Mouse (Mus musculus) lung, adult 2 months (tissue): ENCODE measurements around the gene Apcs.

ENCODE experiments used
- CTCF ChIP-seq: fragments of 200-500 bp; IDR thresholded peaks from 2 replicates; pipeline ENCODE4 v1.5.1; 2011; ENCODE audit warnings: mild to moderate bottlenecking, low read length, control low read depth; ENCODE audit not compliant: insufficient read depth
- POLR2A ChIP-seq: fragments of 200-500 bp; IDR thresholded peaks from 2 replicates; pipeline ENCODE4 v1.6.1; 2011; ENCODE audit warnings: low read depth, mild to moderate bottlenecking, control low read depth, low read length, borderline replicate concordance; ENCODE audit errors: extremely low read depth

- TF ChIP-seq CTCF (no peak), POLR2A (no peak)
Observed at GRCm38 (mm10) chr1:172848171-172848570, 46.7 kb downstream of the Apcs start.
